ENCODE assay signal across 8 mouse cellular contexts in genomic region chr3:54693056-54693415, GRCm38 (mm10). TPM values are rescaled to one million over a fixed set of nuclear protein-coding genes. Genes with fewer than 3 reads are reported as not detected.
A peak's percentile ranks its signal among the peaks of the same experiment; 100 is the strongest.
DNase-seq lines count a peak whose midpoint lies in the region; ATAC-seq and TF ChIP-seq lines count a peak whose summit lies in the region.

No protein-coding gene starts in this region.

- H3K4me1 ChIP-seq in kidney, embryonic 14.5 days (ENCODE audit: control insufficient read depth, insufficient read depth, low read length): no peaks in the 10 kb centered on the region
- no peaks in the 10 kb centered on the region for H3K4me1 ChIP-seq in bone marrow macrophage, adult 2 months (ENCODE audit: control insufficient read depth, insufficient read depth, low read length)
- H3K4me1 ChIP-seq in hindbrain, postnatal 0 days (ENCODE audit: insufficient read depth, low read length): no peaks in the 10 kb centered on the region; the same call in 1 of the 2 replicates
- H3K4me1 ChIP-seq in midbrain, embryonic 16.5 days (ENCODE audit: control insufficient read depth, insufficient read depth, low read length): peaks cover 5% of the 10 kb centered on the region

- no peak for TF ChIP-seq POLR2A in bone marrow macrophage, adult 2 months (IDR thresholded peaks at IDR 0.05; ENCODE audit: borderline replicate concordance, low read depth, low read length)

- peak overlapping the region; percentile 57 for H3K4me2 ChIP-seq in kidney, embryonic 14.5 days (replicated peaks; ENCODE audit: low read depth, low read length)
- H3K4me2 ChIP-seq in hindbrain, postnatal 0 days (ENCODE audit: low read depth, low read length): peak overlapping the region; percentile 63
- H3K4me2 ChIP-seq in midbrain, embryonic 16.5 days (ENCODE audit: low read length): peak overlapping the region; percentile 74

- no peaks in the 10 kb centered on the region for H3K27me3 ChIP-seq in kidney, embryonic 14.5 days (ENCODE audit: control insufficient read depth, insufficient read depth, low read length)
- H3K27me3 ChIP-seq in hindbrain, postnatal 0 days (ENCODE audit: insufficient read depth, low read length): no peaks in the 10 kb centered on the region
- no peaks in the 10 kb centered on the region; the same call in 1 of the 2 replicates for H3K27me3 ChIP-seq in midbrain, embryonic 16.5 days (ENCODE audit: control insufficient read depth, insufficient read depth, low read depth, low read length)

- peak overlapping the region; percentile 73 for H3K9ac ChIP-seq in kidney, embryonic 14.5 days (ENCODE audit: low read depth, low read length)
- peak overlapping the region; percentile 65 for H3K9ac ChIP-seq in hindbrain, postnatal 0 days (replicated peaks; ENCODE audit: low read length)
- H3K9ac ChIP-seq in midbrain, embryonic 16.5 days (ENCODE audit: low read depth, low read length): peak overlapping the region; percentile 74

- no peak for ATAC-seq in kidney, embryonic 14.5 days (ENCODE audit: low FRiP score, low TSS enrichment)
- ATAC-seq in hindbrain, postnatal 0 days: no peak; the same call in 1 of the 2 replicates
- no peak; the same call in 1 of the 2 replicates for ATAC-seq in midbrain, embryonic 16.5 days

- TF ChIP-seq CTCF in bone marrow macrophage, adult 2 months (IDR thresholded peaks at IDR 0.05; ENCODE audit: low read depth, low read length): no peak
- no peak for TF ChIP-seq CTCF in hindbrain, postnatal 0 days (IDR thresholded peaks at IDR 0.05; ENCODE audit: low read depth)

- WGBS in kidney, embryonic 14.5 days: under 1% methylated on average over 8 of the region's 8 CpGs
- under 1% methylated on average over 8 of the region's 8 CpGs for WGBS in hindbrain, postnatal 0 days
- WGBS in midbrain, embryonic 16.5 days: under 1% methylated on average over 8 of the region's 8 CpGs

- H3K36me3 ChIP-seq in kidney, embryonic 14.5 days (ENCODE audit: control insufficient read depth, insufficient read depth, low read length): peaks cover 29% of the 10 kb centered on the region
- H3K36me3 ChIP-seq in hindbrain, postnatal 0 days (ENCODE audit: insufficient read depth, low read length): peaks cover 11% of the 10 kb centered on the region; the same call in 1 of the 2 replicates
- H3K36me3 ChIP-seq in midbrain, embryonic 16.5 days (ENCODE audit: control insufficient read depth, insufficient read depth, low read length): no peaks in the 10 kb centered on the region

- peak overlapping the region; percentile 89 for H3K27ac ChIP-seq in kidney, embryonic 14.5 days (ENCODE audit: low read depth, low read length)
- peak overlapping the region; percentile 73 for H3K27ac ChIP-seq in bone marrow macrophage, adult 2 months (ENCODE audit: insufficient read depth, low read depth, low read length)
- peak overlapping the region; percentile 74 for H3K27ac ChIP-seq in hindbrain, postnatal 0 days
- H3K27ac ChIP-seq in midbrain, embryonic 16.5 days (ENCODE audit: low read length): peak overlapping the region; percentile 77

- H3K9me3 ChIP-seq in kidney, embryonic 14.5 days (ENCODE audit: control insufficient read depth, low read length): no peaks in the 10 kb centered on the region
- no peaks in the 10 kb centered on the region for H3K9me3 ChIP-seq in hindbrain, postnatal 0 days (ENCODE audit: low read length)
- H3K9me3 ChIP-seq in midbrain, embryonic 16.5 days (replicated peaks; ENCODE audit: control insufficient read depth, low read length, poor library complexity, severe bottlenecking): no peaks in the 10 kb centered on the region

- DNase-seq in kidney, adult 9 months: no peak
- DNase-seq in hindbrain, postnatal 0 days (ENCODE audit: low spot score): no peak
- no peak for DNase-seq in adrenal gland, adult 2 months
- no peak for DNase-seq in adrenal gland, postnatal 4 days (ENCODE audit: low spot score in 2 of 2)
- DNase-seq in right cerebral cortex, postnatal 25 days: no peak

- H3K4me3 ChIP-seq in kidney, embryonic 14.5 days (ENCODE audit: low read length): peak overlapping the region; percentile 80
- H3K4me3 ChIP-seq in bone marrow macrophage, adult 2 months (ENCODE audit: insufficient read depth, low read length): peak overlapping the region; percentile 73
- peak overlapping the region; percentile 63 for H3K4me3 ChIP-seq in hindbrain, postnatal 0 days (ENCODE audit: low read length)
- peak overlapping the region; percentile 66 for H3K4me3 ChIP-seq in midbrain, embryonic 16.5 days (ENCODE audit: low read depth, low read length)

RNA-seq across cellular contexts. Expression of gene Supt20, which starts 0.4 kb away (rescaled TPM):
- polyA plus RNA-seq in kidney, embryonic 14.5 days (2014; fragmentation: Nextera tagmentation; extraction: Ambion mirVana): 84.4 and 121 TPM in 2 replicates
- 64.4 and 69.5 TPM in 2 replicates for polyA plus RNA-seq in bone marrow macrophage, adult 2 months (2012; ENCODE audit: insufficient read depth, insufficient read length, missing spikeins)
- 36.3 and 43.5 TPM in 2 replicates for total RNA-seq in hindbrain, postnatal 0 days (2014; rRNA removed)
- 52.0 and 55.4 TPM in 2 replicates for polyA plus RNA-seq in hindbrain, postnatal 0 days (2015; fragmentation: Nextera tagmentation; extraction: Ambion mirVana)
- polyA plus RNA-seq in midbrain, embryonic 16.5 days (2015; fragmentation: Nextera tagmentation; extraction: Ambion mirVana): 89.9 and 97.6 TPM in 2 replicates
- 10 to 100 TPM; 34.1 to 37.9 TPM for total RNA-seq in adrenal gland, adult 2 months (2021)
- polyA plus RNA-seq in adrenal gland, adult 2 months (2012; rRNA removed): 24.1 and 26.8 TPM in 2 replicates
- 10 to 100 TPM; 88.9 to 90.4 TPM for total RNA-seq in adrenal gland, postnatal 4 days (2021)

RNA-seq across cellular contexts. Expression of gene Gm21958, which starts 21.1 kb away (rescaled TPM):
- 2.8 TPM in 1 of 2 replicates, not detected in the other for polyA plus RNA-seq in kidney, embryonic 14.5 days (2014; fragmentation: Nextera tagmentation; extraction: Ambion mirVana)
- polyA plus RNA-seq in bone marrow macrophage, adult 2 months (2012; ENCODE audit: insufficient read depth, insufficient read length, missing spikeins): not detected in 2 replicates
- total RNA-seq in hindbrain, postnatal 0 days (2014; rRNA removed): not detected in 2 replicates
- 0.49 TPM in 1 of 2 replicates, not detected in the other for polyA plus RNA-seq in hindbrain, postnatal 0 days (2015; fragmentation: Nextera tagmentation; extraction: Ambion mirVana)
- 1.3 TPM in 1 of 2 replicates, not detected in the other for polyA plus RNA-seq in midbrain, embryonic 16.5 days (2015; fragmentation: Nextera tagmentation; extraction: Ambion mirVana)
- not detected for total RNA-seq in adrenal gland, adult 2 months (2021)
- not detected in 2 replicates for polyA plus RNA-seq in adrenal gland, adult 2 months (2012; rRNA removed)
- not detected for total RNA-seq in adrenal gland, postnatal 4 days (2021)

RNA-seq across cellular contexts. Expression of gene Exosc8, which starts 42.2 kb away (rescaled TPM):
- 182 and 185 TPM in 2 replicates for polyA plus RNA-seq in kidney, embryonic 14.5 days (2014; fragmentation: Nextera tagmentation; extraction: Ambion mirVana)
- 33.4 and 36.4 TPM in 2 replicates for polyA plus RNA-seq in bone marrow macrophage, adult 2 months (2012; ENCODE audit: insufficient read depth, insufficient read length, missing spikeins)
- total RNA-seq in hindbrain, postnatal 0 days (2014; rRNA removed): 36.8 and 37.3 TPM in 2 replicates
- 66.9 and 68.9 TPM in 2 replicates for polyA plus RNA-seq in hindbrain, postnatal 0 days (2015; fragmentation: Nextera tagmentation; extraction: Ambion mirVana)
- 69.5 and 76.0 TPM in 2 replicates for polyA plus RNA-seq in midbrain, embryonic 16.5 days (2015; fragmentation: Nextera tagmentation; extraction: Ambion mirVana)
- 10 to 100 TPM; 32.4 to 33.4 TPM for total RNA-seq in adrenal gland, adult 2 months (2021)
- 8.5 and 13.4 TPM in 2 replicates for polyA plus RNA-seq in adrenal gland, adult 2 months (2012; rRNA removed)
- total RNA-seq in adrenal gland, postnatal 4 days (2021): 10 to 100 TPM; 60.4 to 63.4 TPM

RNA-seq across cellular contexts. Expression of gene Alg5, which starts 42.3 kb away (rescaled TPM):
- polyA plus RNA-seq in kidney, embryonic 14.5 days (2014; fragmentation: Nextera tagmentation; extraction: Ambion mirVana): 62.7 and 66.3 TPM in 2 replicates
- 33.2 and 35.5 TPM in 2 replicates for polyA plus RNA-seq in bone marrow macrophage, adult 2 months (2012; ENCODE audit: insufficient read depth, insufficient read length, missing spikeins)
- total RNA-seq in hindbrain, postnatal 0 days (2014; rRNA removed): 12.3 and 16.3 TPM in 2 replicates
- 65.1 and 72.0 TPM in 2 replicates for polyA plus RNA-seq in hindbrain, postnatal 0 days (2015; fragmentation: Nextera tagmentation; extraction: Ambion mirVana)
- 46.5 and 50.0 TPM in 2 replicates for polyA plus RNA-seq in midbrain, embryonic 16.5 days (2015; fragmentation: Nextera tagmentation; extraction: Ambion mirVana)
- total RNA-seq in adrenal gland, adult 2 months (2021): 10 to 100 TPM; 41.8 to 45.0 TPM
- polyA plus RNA-seq in adrenal gland, adult 2 months (2012; rRNA removed): 8.0 and 8.9 TPM in 2 replicates
- 10 to 100 TPM; 38.5 to 41.2 TPM for total RNA-seq in adrenal gland, postnatal 4 days (2021)
